Mouse (Mus musculus): Measurements from ENCODE around the gene H2afy.

Gene H2afy

GRCm38 (mm10) chr13:56134031-56134430, 2.1 kb downstream of the H2afy start:
- no peaks in the 10 kb centered on the region for H3K36me3 ChIP-seq (ENCODE audit: control insufficient read depth, insufficient read depth, low read length, poor library complexity, severe bottlenecking)
- H3K27me3 ChIP-seq (ENCODE audit: control insufficient read depth, insufficient read depth, low read length, poor library complexity, severe bottlenecking), result no peaks in the 10 kb centered on the region
- peak; percentile 43 for DNase-seq (ENCODE audit: low read depth, low spot score)

GRCm38 (mm10) chr13:56132941-56133340, 3.2 kb downstream of the H2afy start:
- Histone ChIP-seq H3K36me3 (ENCODE audit: control insufficient read depth, insufficient read depth, low read length, poor library complexity, severe bottlenecking) (no peaks in the 10 kb centered on the region), H3K27me3 (ENCODE audit: control insufficient read depth, insufficient read depth, low read length, poor library complexity, severe bottlenecking) (no peaks in the 10 kb centered on the region)
- no peak for DNase-seq (ENCODE audit: low read depth, low spot score)

- Histone ChIP-seq H3K36me3 (ENCODE audit: control insufficient read depth, insufficient read depth, low read length, poor library complexity, severe bottlenecking) (0 out of 2 replicates have a peak, but pooled peaks cover under 1% of the 10 kb centered on the region), H3K27me3 (ENCODE audit: control insufficient read depth, insufficient read depth, low read length, poor library complexity, severe bottlenecking) (no peaks in the 10 kb centered on the region)
- peak; percentile 58 for DNase-seq (ENCODE audit: low read depth, low spot score)
These were observed 3.7 kb downstream of the H2afy start for GRCm38 (mm10) chr13:56132326-56132936.

- Histone ChIP-seq H3K27me3 (ENCODE audit: control insufficient read depth, insufficient read depth, low read length, poor library complexity, severe bottlenecking) (no peaks in the 10 kb centered on the region), H3K36me3 (ENCODE audit: control insufficient read depth, insufficient read depth, low read length, poor library complexity, severe bottlenecking) (peaks cover 2% of the 10 kb centered on the region; the same call in 1 of the 2 replicates)
- DNase-seq (ENCODE audit: low read depth, low spot score), result no peak
These were observed 5.6 kb downstream of the H2afy start for GRCm38 (mm10) chr13:56130544-56130943.

- no peak for DNase-seq (ENCODE audit: low read depth, low spot score)
- Histone ChIP-seq H3K36me3 (ENCODE audit: control insufficient read depth, insufficient read depth, low read length, poor library complexity, severe bottlenecking) (peaks cover 8% of the 10 kb centered on the region; the same call in 1 of the 2 replicates), H3K27me3 (ENCODE audit: control insufficient read depth, insufficient read depth, low read length, poor library complexity, severe bottlenecking) (no peaks in the 10 kb centered on the region)
These were observed 6.6 kb downstream of the H2afy start for GRCm38 (mm10) chr13:56129578-56129977.

DNA sequence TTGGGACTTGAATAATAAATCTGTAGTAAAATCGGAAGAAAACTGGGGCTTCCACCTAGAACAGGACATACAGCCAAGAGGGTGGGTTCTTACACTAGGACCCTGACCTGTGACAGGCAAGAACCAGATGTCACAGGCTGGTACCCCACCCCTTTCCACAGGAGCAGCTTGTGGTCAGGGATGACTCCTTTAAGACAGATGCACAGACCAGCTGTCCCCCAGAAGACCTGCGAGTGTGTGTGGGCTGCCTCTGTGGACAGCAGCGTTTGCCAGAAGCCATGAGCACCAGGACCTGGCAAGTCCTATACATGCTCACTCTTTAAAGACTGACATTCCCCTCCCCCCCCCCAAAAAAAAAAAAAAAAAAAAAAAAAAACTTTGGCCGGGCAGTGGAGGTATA, 7.1 kb downstream of the H2afy start:
- no peak for DNase-seq (ENCODE audit: low read depth, low spot score)
- H3K27me3 ChIP-seq (ENCODE audit: control insufficient read depth, insufficient read depth, low read length, poor library complexity, severe bottlenecking), result no peaks in the 10 kb centered on the region
- peaks cover 8% of the 10 kb centered on the region; the same call in 1 of the 2 replicates for H3K36me3 ChIP-seq (ENCODE audit: control insufficient read depth, insufficient read depth, low read length, poor library complexity, severe bottlenecking)

GRCm38 (mm10) chr13:56125632-56126031, 10.5 kb downstream of the H2afy start:
- DNase-seq (ENCODE audit: low read depth, low spot score), result no peak
- Histone ChIP-seq H3K36me3 (ENCODE audit: control insufficient read depth, insufficient read depth, low read length, poor library complexity, severe bottlenecking) (peaks cover 8% of the 10 kb centered on the region; the same call in 1 of the 2 replicates), H3K27me3 (ENCODE audit: control insufficient read depth, insufficient read depth, low read length, poor library complexity, severe bottlenecking) (no peaks in the 10 kb centered on the region)

- DNase-seq (ENCODE audit: low read depth, low spot score), result no peak
- Histone ChIP-seq H3K36me3 (ENCODE audit: control insufficient read depth, insufficient read depth, low read length, poor library complexity, severe bottlenecking) (peaks cover 8% of the 10 kb centered on the region; the same call in 1 of the 2 replicates), H3K27me3 (ENCODE audit: control insufficient read depth, insufficient read depth, low read length, poor library complexity, severe bottlenecking) (no peaks in the 10 kb centered on the region)
These were observed 13.1 kb downstream of the H2afy start for GRCm38 (mm10) chr13:56123075-56123474.

GRCm38 (mm10) chr13:56117991-56118765, 18.0 kb downstream of the H2afy start:
- Histone ChIP-seq H3K27me3 (ENCODE audit: control insufficient read depth, insufficient read depth, low read length, poor library complexity, severe bottlenecking) (no peaks in the 10 kb centered on the region), H3K36me3 (ENCODE audit: control insufficient read depth, insufficient read depth, low read length, poor library complexity, severe bottlenecking) (peaks cover 2% of the 10 kb centered on the region; the same call in 1 of the 2 replicates)
- no peak for DNase-seq (ENCODE audit: low read depth, low spot score)

DNA sequence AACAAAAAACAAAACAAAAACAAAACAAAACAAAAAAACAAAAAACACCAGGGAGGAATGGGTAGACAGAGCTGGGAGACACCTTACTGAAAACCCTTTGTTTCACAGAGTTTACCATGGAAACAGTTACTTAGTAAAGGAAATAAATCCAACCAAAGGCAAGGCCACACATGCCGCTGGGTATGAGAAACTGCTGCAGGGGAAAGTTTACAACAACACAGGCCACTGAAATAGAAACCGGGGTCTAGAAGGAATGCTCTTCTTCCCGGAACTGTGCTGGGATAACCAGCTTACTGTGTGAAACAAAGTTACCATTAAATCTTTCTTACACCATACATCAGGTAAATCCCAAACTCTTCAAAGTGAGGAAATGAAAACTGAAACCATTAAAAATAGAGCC, 20.3 kb downstream of the H2afy start:
- Histone ChIP-seq H3K27me3 (ENCODE audit: control insufficient read depth, insufficient read depth, low read length, poor library complexity, severe bottlenecking) (no peaks in the 10 kb centered on the region), H3K36me3 (ENCODE audit: control insufficient read depth, insufficient read depth, low read length, poor library complexity, severe bottlenecking) (0 out of 2 replicates have a peak, but pooled peaks cover 2% of the 10 kb centered on the region)
- DNase-seq (ENCODE audit: low read depth, low spot score), result no peak

GRCm38 (mm10) chr13:56115386-56115785, 20.8 kb downstream of the H2afy start:
- 0 out of 2 replicates have a peak, but pooled peaks cover 2% of the 10 kb centered on the region for H3K36me3 ChIP-seq (ENCODE audit: control insufficient read depth, insufficient read depth, low read length, poor library complexity, severe bottlenecking)
- DNase-seq (ENCODE audit: low read depth, low spot score), result no peak
- H3K27me3 ChIP-seq (ENCODE audit: control insufficient read depth, insufficient read depth, low read length, poor library complexity, severe bottlenecking), result no peaks in the 10 kb centered on the region

DNA sequence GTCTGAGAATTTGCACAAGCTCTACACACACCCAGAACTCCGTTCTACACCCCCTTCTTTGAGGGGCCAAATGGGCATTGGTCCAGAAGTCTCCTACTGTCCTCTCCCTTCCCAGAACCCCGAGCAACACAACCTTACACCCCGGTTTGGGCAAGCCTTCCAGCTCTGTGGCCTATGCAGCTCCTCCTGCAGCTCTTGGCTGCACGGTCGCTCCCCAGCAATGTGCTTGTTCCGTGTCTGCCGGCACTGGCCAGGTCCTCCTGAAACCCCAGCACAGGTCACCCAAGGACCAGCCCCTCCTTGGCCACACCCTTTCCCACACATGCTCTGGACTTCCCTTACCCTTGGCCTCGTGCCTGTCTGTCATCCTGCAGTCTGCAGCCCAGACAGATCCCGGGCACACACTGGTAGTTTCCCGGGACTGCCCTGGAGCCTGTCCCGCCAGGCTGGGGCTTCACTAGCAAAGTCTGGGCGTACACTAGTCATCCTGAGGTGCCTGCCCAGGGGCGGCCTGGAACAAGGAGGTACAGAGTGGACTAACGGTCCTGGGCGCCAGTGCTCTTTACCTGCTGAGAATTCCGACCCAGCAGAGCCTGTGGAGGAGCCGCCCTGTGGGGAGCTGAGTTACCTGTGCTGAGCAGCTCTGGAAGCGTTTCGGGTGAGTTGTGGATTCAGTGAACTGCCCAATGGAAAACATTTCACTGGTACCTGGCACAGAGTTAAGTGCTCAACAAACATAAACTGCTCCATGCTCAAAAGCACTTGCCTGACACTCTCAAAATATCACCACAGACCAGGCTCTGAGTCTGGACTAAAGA, 22.5 kb downstream of the H2afy start:
- DNase-seq (ENCODE audit: low read depth, low spot score), result no peak
- Histone ChIP-seq H3K36me3 (ENCODE audit: control insufficient read depth, insufficient read depth, low read length, poor library complexity, severe bottlenecking) (peaks cover 2% of the 10 kb centered on the region; the same call in 1 of the 2 replicates), H3K27me3 (ENCODE audit: control insufficient read depth, insufficient read depth, low read length, poor library complexity, severe bottlenecking) (no peaks in the 10 kb centered on the region)

DNA sequence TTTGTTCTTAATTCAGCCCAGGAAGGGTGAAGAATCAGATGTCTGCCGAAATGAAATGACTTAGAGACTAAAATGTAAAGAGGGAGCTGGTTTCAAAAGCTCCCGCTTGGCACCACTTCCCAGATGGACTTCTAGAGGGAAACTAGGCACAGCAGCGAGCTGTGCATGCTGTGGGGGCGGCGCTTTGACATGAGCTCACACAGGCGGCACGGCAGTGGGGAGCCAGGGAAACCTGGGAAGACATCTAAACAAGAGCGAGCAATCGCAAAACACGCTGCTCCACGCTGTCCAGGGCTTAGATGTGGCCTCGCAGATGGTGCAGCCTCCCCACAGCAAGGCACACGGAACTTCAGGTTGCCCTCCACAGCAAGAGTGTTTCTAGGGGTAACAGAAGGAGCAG, 23.2 kb downstream of the H2afy start:
- H3K36me3 ChIP-seq (ENCODE audit: control insufficient read depth, insufficient read depth, low read length, poor library complexity, severe bottlenecking), result peaks cover 2% of the 10 kb centered on the region; the same call in 1 of the 2 replicates
- H3K27me3 ChIP-seq (ENCODE audit: control insufficient read depth, insufficient read depth, low read length, poor library complexity, severe bottlenecking), result no peaks in the 10 kb centered on the region
- DNase-seq (ENCODE audit: low read depth, low spot score), result no peak

DNA sequence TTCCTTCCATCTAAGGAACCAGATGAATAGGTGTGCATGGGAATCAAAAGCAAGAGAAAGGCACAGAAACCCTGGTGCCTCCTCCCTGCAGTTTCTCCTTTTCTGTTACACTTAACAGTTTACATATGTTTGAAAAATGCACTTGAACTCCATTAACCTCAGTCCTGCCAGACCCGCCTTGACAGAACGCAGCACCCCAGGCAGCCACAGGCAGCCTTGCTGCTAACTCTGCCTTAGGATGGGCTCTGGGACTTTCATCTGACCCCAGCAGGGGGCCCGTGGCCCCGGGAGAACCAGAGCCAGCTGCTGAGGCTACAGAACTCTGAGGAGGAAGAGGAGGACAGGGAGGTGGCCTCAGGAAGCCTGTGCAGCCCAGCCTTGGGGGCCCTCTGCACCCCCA, 23.7 kb downstream of the H2afy start:
- H3K36me3 ChIP-seq (ENCODE audit: control insufficient read depth, insufficient read depth, low read length, poor library complexity, severe bottlenecking), result peaks cover 2% of the 10 kb centered on the region; the same call in 1 of the 2 replicates
- no peaks in the 10 kb centered on the region for H3K27me3 ChIP-seq (ENCODE audit: control insufficient read depth, insufficient read depth, low read length, poor library complexity, severe bottlenecking)
- DNase-seq (ENCODE audit: low read depth, low spot score), result no peak
